Mouse (Mus musculus): Measurements from ENCODE around the gene Mycbpap. TPM values are rescaled to one million over a fixed set of nuclear protein-coding genes. Genes with fewer than 3 reads are reported as not detected.

The Mycbpap gene
- polyA plus RNA-seq, 1 experiment from 2014 or later = 2.1 TPM

DNA sequence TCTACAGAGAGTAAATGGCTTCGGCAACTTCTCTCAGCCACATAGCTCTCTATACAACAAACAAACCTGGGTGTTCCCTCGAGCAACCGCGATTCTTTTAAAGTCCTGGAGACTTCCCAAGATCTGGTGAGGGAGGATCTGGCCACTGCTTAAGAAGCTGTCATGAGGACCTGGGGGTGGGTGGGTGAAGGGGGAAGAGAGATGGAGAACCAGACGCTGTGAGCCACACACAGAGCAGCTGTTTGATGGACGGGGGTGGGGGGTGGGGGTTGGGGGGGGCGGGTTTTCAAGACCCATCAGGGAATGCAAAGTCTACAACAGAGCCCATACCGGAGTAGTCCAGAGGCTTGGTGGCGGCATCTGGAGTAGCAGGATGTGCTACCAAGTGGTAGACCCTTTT is 8.1 kb downstream of the Mycbpap start:
- Histone ChIP-seq H3K9ac (replicated peaks; ENCODE audit: low read depth, low read length) (no peak overlapping the region), H3K4me1 (ENCODE audit: control insufficient read depth, insufficient read depth, low read length) (0 out of 2 replicates have a peak, but pooled peaks cover 3% of the 10 kb centered on the region), H3K27me3 (ENCODE audit: control insufficient read depth, insufficient read depth, low read length) (no peaks in the 10 kb centered on the region), H3K27ac (ENCODE audit: low read length) (no peak overlapping the region), H3K9me3 (ENCODE audit: control insufficient read depth, low read depth, low read length) (no peaks in the 10 kb centered on the region), H3K4me2 (replicated peaks; ENCODE audit: low read depth, low read length) (no peak overlapping the region), H3K36me3 (ENCODE audit: control insufficient read depth, insufficient read depth, low read length) (no peaks in the 10 kb centered on the region), H3K4me3 (ENCODE audit: low read depth, low read length) (no peak overlapping the region)
- 33% methylated on average over 9 of the region's 9 CpGs for WGBS
- ATAC-seq (ENCODE audit: insufficient number of reproducible peaks, insufficient read depth, low FRiP score, low read depth) = no peak

DNA sequence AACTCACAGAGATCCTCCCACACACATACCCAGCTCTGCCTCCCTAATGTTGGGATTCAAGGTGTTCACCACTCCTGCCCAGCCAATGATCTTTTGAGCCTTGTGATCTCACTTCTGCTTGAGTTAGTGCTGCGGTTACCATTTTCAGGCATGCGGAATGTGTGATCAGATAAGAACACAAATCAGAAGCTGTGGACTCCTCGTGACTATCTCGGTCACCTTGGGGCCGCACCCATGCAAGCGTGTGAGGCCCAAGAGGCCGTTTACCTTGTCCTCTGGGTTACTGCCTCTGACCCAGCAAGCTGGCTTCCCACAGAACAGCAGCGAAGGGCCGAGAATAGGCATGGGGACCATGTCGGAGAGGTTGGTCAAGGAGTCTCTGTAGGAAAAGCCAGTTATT is 12.6 kb downstream of the Mycbpap start:
- peak; percentile 51; the same call in 1 of the 2 replicates for ATAC-seq (ENCODE audit: insufficient number of reproducible peaks, insufficient read depth, low FRiP score, low read depth)
- H3K27ac ChIP-seq (ENCODE audit: low read length) = no peak overlapping the region
- no peak overlapping the region for H3K9ac ChIP-seq (replicated peaks; ENCODE audit: low read depth, low read length)

DNA sequence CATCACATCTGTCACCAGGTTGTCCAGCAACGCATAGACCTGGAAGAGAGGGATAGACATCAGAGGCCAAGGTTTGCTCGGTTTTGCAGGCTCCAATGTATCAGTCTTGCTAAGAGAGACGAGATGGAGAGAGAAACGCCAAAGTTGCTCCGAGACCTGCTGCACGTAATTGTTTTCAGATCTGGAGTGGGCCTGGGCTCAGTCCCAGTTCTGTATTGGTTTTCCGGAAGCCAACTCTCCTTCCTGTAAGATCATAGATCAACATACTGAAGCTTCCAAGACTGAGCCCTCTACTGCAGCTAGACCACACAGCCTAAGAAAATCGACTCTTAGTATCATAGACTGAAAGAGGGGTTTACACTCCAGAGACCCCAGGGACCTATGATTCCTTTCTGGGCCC is 20.1 kb downstream of the Mycbpap start:
- Histone ChIP-seq H3K36me3 (ENCODE audit: control insufficient read depth, insufficient read depth, low read length) (no peaks in the 10 kb centered on the region), H3K9ac (replicated peaks; ENCODE audit: low read depth, low read length) (no peak overlapping the region), H3K4me3 (ENCODE audit: low read depth, low read length) (no peak overlapping the region), H3K9me3 (ENCODE audit: control insufficient read depth, low read depth, low read length) (no peaks in the 10 kb centered on the region), H3K4me2 (replicated peaks; ENCODE audit: low read depth, low read length) (no peak overlapping the region), H3K27ac (ENCODE audit: low read length) (no peak overlapping the region), H3K4me1 (ENCODE audit: control insufficient read depth, insufficient read depth, low read length) (peaks cover 21% of the 10 kb centered on the region; the same call in 1 of the 2 replicates), H3K27me3 (ENCODE audit: control insufficient read depth, insufficient read depth, low read length) (no peaks in the 10 kb centered on the region)
- no peak for ATAC-seq (ENCODE audit: insufficient number of reproducible peaks, insufficient read depth, low FRiP score, low read depth)
- 86% methylated on average over 8 of the region's 8 CpGs for WGBS

More for the DNA sequence above, 12.6 kb downstream of the Mycbpap start:
- WGBS = 76% methylated on average over 10 of the region's 10 CpGs
- no peaks in the 10 kb centered on the region for H3K36me3 ChIP-seq (ENCODE audit: control insufficient read depth, insufficient read depth, low read length)
- no peak overlapping the region for H3K4me2 ChIP-seq (replicated peaks; ENCODE audit: low read depth, low read length)
- H3K4me3 ChIP-seq (ENCODE audit: low read depth, low read length) = no peak overlapping the region
- H3K27me3 ChIP-seq (ENCODE audit: control insufficient read depth, insufficient read depth, low read length) = no peaks in the 10 kb centered on the region
- H3K4me1 ChIP-seq (ENCODE audit: control insufficient read depth, insufficient read depth, low read length) = 0 out of 2 replicates have a peak, but pooled peaks cover 2% of the 10 kb centered on the region
- H3K9me3 ChIP-seq (ENCODE audit: control insufficient read depth, low read depth, low read length) = no peaks in the 10 kb centered on the region

DNA sequence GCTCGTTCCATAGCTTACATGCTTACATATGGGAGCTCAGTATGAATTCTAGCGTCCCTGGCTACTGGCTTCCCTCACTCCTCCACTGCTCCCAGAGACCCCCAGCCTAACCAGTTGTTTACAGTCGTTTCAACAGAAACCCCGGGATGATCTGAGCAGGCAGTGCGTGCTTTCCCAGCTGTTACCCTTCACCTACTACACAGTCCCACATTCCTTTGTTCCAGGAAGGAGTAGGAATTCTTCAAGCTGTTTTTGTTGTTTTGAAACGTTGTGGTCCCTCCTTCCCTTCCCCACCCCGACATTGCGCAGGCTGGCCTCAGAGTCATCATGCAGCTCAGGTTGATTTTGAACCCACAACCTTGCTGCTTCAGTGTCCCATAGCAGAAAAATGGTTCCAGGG is 21.2 kb downstream of the Mycbpap start:
- no peaks in the 10 kb centered on the region for H3K9me3 ChIP-seq (ENCODE audit: control insufficient read depth, low read depth, low read length)
- H3K4me3 ChIP-seq (ENCODE audit: low read depth, low read length) = peak overlapping the region; percentile 36
- peaks cover 21% of the 10 kb centered on the region; the same call in 1 of the 2 replicates for H3K4me1 ChIP-seq (ENCODE audit: control insufficient read depth, insufficient read depth, low read length)
- 15% methylated on average over 8 of the region's 8 CpGs for WGBS
- H3K27me3 ChIP-seq (ENCODE audit: control insufficient read depth, insufficient read depth, low read length) = no peaks in the 10 kb centered on the region
- peak overlapping the region; percentile 63 for H3K4me2 ChIP-seq (replicated peaks; ENCODE audit: low read depth, low read length)
- no peak overlapping the region; the same call in 1 of the 2 replicates for H3K9ac ChIP-seq (replicated peaks; ENCODE audit: low read depth, low read length)
- peak overlapping the region; percentile 62 for H3K27ac ChIP-seq (ENCODE audit: low read length)
- H3K36me3 ChIP-seq (ENCODE audit: control insufficient read depth, insufficient read depth, low read length) = no peaks in the 10 kb centered on the region
- ATAC-seq (ENCODE audit: insufficient number of reproducible peaks, insufficient read depth, low FRiP score, low read depth) = no peak

DNA sequence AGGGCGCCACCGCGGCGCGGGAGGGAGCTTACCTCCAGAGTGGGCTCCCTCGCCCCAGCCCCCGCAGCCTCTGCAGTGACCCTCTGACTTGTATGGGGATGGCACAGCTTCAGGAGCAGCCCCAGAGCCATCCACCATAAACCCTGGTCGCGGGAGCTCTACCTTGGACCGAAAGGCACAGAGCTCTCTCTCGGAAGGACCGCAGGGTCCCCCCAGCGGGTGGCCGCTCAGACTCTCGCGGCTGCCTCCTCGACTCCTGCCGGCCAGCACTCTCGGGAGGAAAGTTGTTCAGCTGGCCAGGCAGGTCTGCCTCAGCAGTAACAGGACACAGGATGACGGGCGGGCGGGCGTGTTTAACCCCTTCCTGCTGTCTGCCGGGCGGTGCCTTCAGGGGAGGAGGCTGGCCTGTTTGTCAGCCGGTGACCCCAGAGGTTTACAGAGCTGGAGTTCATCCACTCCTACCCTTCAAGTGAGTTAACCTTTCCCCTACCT is 21.8 kb downstream of the Mycbpap start, which contains the start of gene Epn3:
Gene Epn3 (minus strand): TSS at position 314 of the 492 bp plus-strand sequence.
- Histone ChIP-seq H3K4me2 (replicated peaks; ENCODE audit: low read depth, low read length) (peak within 1 kb of the TSS; percentile 63), H3K9ac (replicated peaks; ENCODE audit: low read depth, low read length) (no peak within 1 kb of the TSS; the same call in 1 of the 2 replicates), H3K36me3 (ENCODE audit: control insufficient read depth, insufficient read depth, low read length) (no peaks in the 10 kb centered on the region), H3K4me3 (ENCODE audit: low read depth, low read length) (peak within 1 kb of the TSS; percentile 36), H3K27me3 (ENCODE audit: control insufficient read depth, insufficient read depth, low read length) (no peaks in the 10 kb centered on the region), H3K9me3 (ENCODE audit: control insufficient read depth, low read depth, low read length) (no peaks in the 10 kb centered on the region), H3K27ac (ENCODE audit: low read length) (peak within 1 kb of the TSS; percentile 90), H3K4me1 (ENCODE audit: control insufficient read depth, insufficient read depth, low read length) (peaks cover 21% of the 10 kb centered on the region; the same call in 1 of the 2 replicates)
- ATAC-seq (ENCODE audit: insufficient number of reproducible peaks, insufficient read depth, low FRiP score, low read depth) = peak; percentile 82
- WGBS = under 1% methylated on average over 26 of the region's 26 CpGs

DNA sequence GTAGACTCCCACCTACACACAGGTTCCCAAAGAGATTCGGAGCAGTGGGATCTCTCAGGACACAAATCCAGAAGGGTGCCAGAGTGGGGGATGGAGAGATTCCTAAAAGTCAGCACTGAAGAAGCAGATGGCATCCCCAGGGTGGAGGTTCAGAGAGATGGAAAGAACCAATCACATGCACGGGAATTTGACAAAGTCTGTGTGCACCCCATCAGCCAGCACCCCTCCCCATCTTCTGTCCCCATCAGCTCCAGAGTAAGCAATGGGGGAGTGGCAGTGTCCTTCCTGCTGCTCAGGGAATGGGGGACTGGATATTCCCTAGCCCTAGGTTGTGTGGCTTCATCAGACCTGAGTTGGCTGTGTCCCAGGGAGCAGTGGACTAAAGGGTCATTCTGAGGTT is 22.5 kb downstream of the Mycbpap start:
- no peak; the same call in 1 of the 2 replicates for ATAC-seq (ENCODE audit: insufficient number of reproducible peaks, insufficient read depth, low FRiP score, low read depth)
- H3K36me3 ChIP-seq (ENCODE audit: control insufficient read depth, insufficient read depth, low read length) = no peaks in the 10 kb centered on the region
- H3K27ac ChIP-seq (ENCODE audit: low read length) = peak overlapping the region; percentile 90; the same call in 1 of the 2 replicates
- no peak overlapping the region; the same call in 1 of the 2 replicates for H3K9ac ChIP-seq (replicated peaks; ENCODE audit: low read depth, low read length)
- H3K9me3 ChIP-seq (ENCODE audit: control insufficient read depth, low read depth, low read length) = no peaks in the 10 kb centered on the region
- peaks cover 21% of the 10 kb centered on the region; the same call in 1 of the 2 replicates for H3K4me1 ChIP-seq (ENCODE audit: control insufficient read depth, insufficient read depth, low read length)
- H3K4me2 ChIP-seq (replicated peaks; ENCODE audit: low read depth, low read length) = peak overlapping the region; percentile 63
- peak overlapping the region; percentile 36 for H3K4me3 ChIP-seq (ENCODE audit: low read depth, low read length)
- WGBS = 0% methylated on average over 2 of the region's 2 CpGs
- no peaks in the 10 kb centered on the region for H3K27me3 ChIP-seq (ENCODE audit: control insufficient read depth, insufficient read depth, low read length)

DNA sequence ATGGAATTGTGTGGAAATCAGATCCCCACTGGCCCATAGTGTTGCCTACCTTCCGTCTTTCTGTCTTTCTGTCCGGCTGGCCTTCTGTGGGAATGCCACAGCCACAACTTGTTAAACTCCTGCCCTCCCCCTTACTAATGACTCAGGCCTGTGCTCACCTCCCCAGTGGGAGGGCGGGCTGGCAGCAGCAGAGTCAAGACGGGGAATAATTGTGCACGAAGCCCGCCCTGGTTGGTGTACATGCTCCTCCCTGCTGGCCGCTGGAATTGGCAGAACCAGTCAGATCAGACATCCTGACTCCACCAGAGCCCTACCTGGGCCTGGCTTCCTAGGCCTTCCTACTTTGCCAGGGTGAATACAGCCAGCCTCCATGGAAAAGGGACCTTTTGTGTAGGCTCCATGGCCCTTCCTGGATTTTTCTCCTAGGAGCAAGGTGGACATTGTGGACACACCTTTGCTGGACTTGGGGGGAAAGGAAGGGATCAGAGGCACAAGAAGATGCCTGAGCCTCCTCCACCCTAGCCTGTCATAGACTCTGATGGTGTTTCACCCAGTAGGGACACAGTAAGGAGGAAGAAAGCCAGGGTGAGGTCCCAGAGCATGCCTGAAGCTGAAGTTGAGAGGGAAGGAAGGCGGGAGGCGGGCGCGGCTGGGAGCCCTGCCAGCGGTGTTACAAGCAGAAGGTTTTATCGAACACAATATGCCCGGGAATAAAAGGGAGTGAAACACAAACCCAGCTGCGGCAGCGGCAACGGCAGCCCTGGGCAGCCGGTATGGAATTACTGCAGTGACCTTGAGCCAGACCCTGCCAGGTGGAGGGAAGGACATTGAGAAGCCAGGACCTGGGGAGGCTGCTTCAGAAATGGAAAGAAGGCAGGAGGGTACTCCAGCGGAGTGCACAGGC is 23.2 kb downstream of the Mycbpap start:
- H3K27me3 ChIP-seq (ENCODE audit: control insufficient read depth, insufficient read depth, low read length) = no peaks in the 10 kb centered on the region
- H3K9ac ChIP-seq (replicated peaks; ENCODE audit: low read depth, low read length) = no peak overlapping the region
- H3K4me3 ChIP-seq (ENCODE audit: low read depth, low read length) = peak overlapping the region; percentile 36
- H3K4me2 ChIP-seq (replicated peaks; ENCODE audit: low read depth, low read length) = peak overlapping the region; percentile 63
- H3K9me3 ChIP-seq (ENCODE audit: control insufficient read depth, low read depth, low read length) = no peaks in the 10 kb centered on the region
- peak; percentile 63 for ATAC-seq (ENCODE audit: insufficient number of reproducible peaks, insufficient read depth, low FRiP score, low read depth)
- 22% methylated on average over 19 of the region's 19 CpGs for WGBS
- H3K4me1 ChIP-seq (ENCODE audit: control insufficient read depth, insufficient read depth, low read length) = peaks cover 21% of the 10 kb centered on the region; the same call in 1 of the 2 replicates
- H3K36me3 ChIP-seq (ENCODE audit: control insufficient read depth, insufficient read depth, low read length) = no peaks in the 10 kb centered on the region
- H3K27ac ChIP-seq (ENCODE audit: low read length) = peak overlapping the region; percentile 90

DNA sequence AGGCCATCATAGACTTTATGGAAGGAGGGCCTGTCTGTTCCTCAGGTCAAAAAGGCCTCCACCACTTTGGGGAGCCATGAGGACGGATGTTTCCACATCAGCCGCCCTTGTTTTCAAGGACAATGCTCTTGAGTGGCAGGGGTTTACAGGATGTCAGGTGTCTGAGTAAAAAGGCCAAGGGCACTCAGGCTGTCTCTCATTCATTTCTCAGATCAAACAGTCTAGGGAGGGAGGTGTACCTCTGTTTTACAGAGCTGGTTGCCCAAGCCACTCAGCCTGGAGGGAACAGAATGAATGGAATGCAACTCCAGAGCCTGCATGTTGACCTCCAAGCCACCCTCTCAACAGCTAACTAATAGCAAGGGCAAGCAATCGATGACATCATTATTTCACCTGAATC is 26.1 kb downstream of the Mycbpap start:
- 55% methylated on average over 3 of the region's 3 CpGs for WGBS

More for the DNA sequence above, 26.1 kb downstream of the Mycbpap start:
- no peak for ATAC-seq (ENCODE audit: insufficient number of reproducible peaks, insufficient read depth, low FRiP score, low read depth)
- no peaks in the 10 kb centered on the region for H3K27me3 ChIP-seq (ENCODE audit: control insufficient read depth, insufficient read depth, low read length)
- no peak overlapping the region for H3K4me3 ChIP-seq (ENCODE audit: low read depth, low read length)
- H3K4me2 ChIP-seq (replicated peaks; ENCODE audit: low read depth, low read length) = no peak overlapping the region
- peaks cover 28% of the 10 kb centered on the region; the same call in 1 of the 2 replicates for H3K4me1 ChIP-seq (ENCODE audit: control insufficient read depth, insufficient read depth, low read length)
- H3K9me3 ChIP-seq (ENCODE audit: control insufficient read depth, low read depth, low read length) = no peaks in the 10 kb centered on the region
- H3K27ac ChIP-seq (ENCODE audit: low read length) = no peak overlapping the region
- H3K36me3 ChIP-seq (ENCODE audit: control insufficient read depth, insufficient read depth, low read length) = no peaks in the 10 kb centered on the region
- H3K9ac ChIP-seq (replicated peaks; ENCODE audit: low read depth, low read length) = no peak overlapping the region
